Mouse (Mus musculus) midbrain, embryonic 11.5 days (tissue): ENCODE measurements around the gene Slc39a10. TPM values are rescaled to one million over a fixed set of nuclear protein-coding genes. Genes with fewer than 3 reads are reported as not detected.
A peak's percentile ranks its signal among the peaks of the same experiment; 100 is the strongest.
"Not testable (repeated sequence)": the region's sequence is repeated elsewhere in the genome, so short reads cannot be mapped to it uniquely, and the experiment has no call there.

Experiments used
- ATAC-seq: fragments of 200-750 bp; cut with Nextera tagmentation; 2 replicates; pipeline ENCODE4 v1.8.0; 2017; ENCODE audit warnings: moderate TSS enrichment, moderate library complexity; ENCODE audit not compliant: low FRiP score
- DNase-seq: peaks from one replicate; pipeline ENCODE4 v3.0.0; 2015; ENCODE audit warnings: low spot score; ENCODE audit errors: missing footprints
- H3K27ac ChIP-seq: fragments of 300-500 bp; sonication (generic); 2 replicates; pipeline ENCODE4 v1.5.1; 2014; ENCODE audit warnings: low read depth, low read length
- H3K27me3 ChIP-seq: fragments of 300-500 bp; sonication (generic); 2 replicates; pipeline ENCODE4 v1.6.1; 2014; ENCODE audit warnings: mild to moderate bottlenecking, low read length, moderate library complexity, mixed read lengths; ENCODE audit not compliant: control insufficient read depth, insufficient read depth
- H3K36me3 ChIP-seq: fragments of 300-500 bp; sonication (generic); 2 replicates; pipeline ENCODE4 v1.6.1; 2014; ENCODE audit warnings: mild to moderate bottlenecking, low read length, moderate library complexity, mixed read lengths; ENCODE audit not compliant: control insufficient read depth, insufficient read depth
- H3K4me1 ChIP-seq: fragments of 300-500 bp; sonication (generic); 2 replicates; pipeline ENCODE4 v1.6.1; 2014; ENCODE audit warnings: low read length; ENCODE audit not compliant: control insufficient read depth, insufficient read depth
- H3K4me2 ChIP-seq: fragments of 300-500 bp; sonication (generic); 2 replicates; pipeline ENCODE4 v1.6.1; 2014; ENCODE audit warnings: mild to moderate bottlenecking, moderate library complexity
- H3K4me3 ChIP-seq: fragments of 300-500 bp; sonication (generic); 2 replicates; pipeline ENCODE4 v1.5.1; 2014; ENCODE audit warnings: low read depth, low read length
- H3K9ac ChIP-seq: fragments of 300-500 bp; sonication (generic); 2 replicates; pipeline ENCODE4 v1.6.1; 2014; ENCODE audit warnings: low read length
- H3K9me3 ChIP-seq: fragments of 300-500 bp; sonication (generic); 2 replicates; pipeline ENCODE4 v1.6.1; 2016; ENCODE audit warnings: low read length; ENCODE audit not compliant: control insufficient read depth
- WGBS: fragments of 180-500 bp; shearing (Covaris S2); extraction: QIAGEN DNeasy Blood & Tissue Kit; methylation state at CpG from one replicate; pipeline ENCODE4 v1.1.7; 2014; 5-methylcytosine and 5-hydroxymethylcytosine counted together
- polyA plus RNA-seq: library from polyadenylated mRNA; unstranded; fragments of >200 nt; fragmentation: Nextera tagmentation; extraction: Ambion mirVana; gene quantifications from 2 replicates; pipeline ENCODE4 v1.2.1, GENCODE M21; 2014

Slc39a10 gene
- polyA plus RNA-seq, 1 experiment from 2014 or later = 84.7 TPM

DNA sequence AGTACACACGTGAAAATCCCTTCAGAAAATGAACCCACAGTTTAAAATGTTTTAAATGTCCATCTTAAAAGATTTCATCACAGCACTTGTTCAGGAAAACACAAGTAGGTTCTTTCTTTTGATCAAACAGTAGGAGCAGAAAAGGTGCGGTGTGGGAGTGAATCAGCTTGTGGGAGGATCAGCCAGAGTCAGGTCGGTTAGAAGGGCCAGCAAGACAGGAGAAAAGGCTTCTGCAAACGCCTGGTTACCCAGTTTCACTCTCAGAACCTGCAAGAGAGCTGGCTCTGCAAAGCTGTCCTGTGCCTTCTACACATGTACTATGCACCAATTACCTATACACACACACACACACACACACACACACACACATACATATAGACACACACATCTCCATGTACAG lies 49.2 kb downstream of the Slc39a10 start:
- H3K4me2 ChIP-seq = no peak overlapping the region
- peak; percentile 37 for DNase-seq
- WGBS = 78% methylated on average over 4 of the region's 4 CpGs
- H3K9me3 ChIP-seq = no peaks in the 10 kb centered on the region
- no peak for ATAC-seq
- H3K36me3 ChIP-seq = no peaks in the 10 kb centered on the region
- no peak overlapping the region for H3K27ac ChIP-seq
- 0 out of 2 replicates have a peak, but pooled peaks cover 3% of the 10 kb centered on the region for H3K4me1 ChIP-seq
- no peak overlapping the region for H3K9ac ChIP-seq
- no peaks in the 10 kb centered on the region for H3K27me3 ChIP-seq
- H3K4me3 ChIP-seq = no peak overlapping the region

DNA sequence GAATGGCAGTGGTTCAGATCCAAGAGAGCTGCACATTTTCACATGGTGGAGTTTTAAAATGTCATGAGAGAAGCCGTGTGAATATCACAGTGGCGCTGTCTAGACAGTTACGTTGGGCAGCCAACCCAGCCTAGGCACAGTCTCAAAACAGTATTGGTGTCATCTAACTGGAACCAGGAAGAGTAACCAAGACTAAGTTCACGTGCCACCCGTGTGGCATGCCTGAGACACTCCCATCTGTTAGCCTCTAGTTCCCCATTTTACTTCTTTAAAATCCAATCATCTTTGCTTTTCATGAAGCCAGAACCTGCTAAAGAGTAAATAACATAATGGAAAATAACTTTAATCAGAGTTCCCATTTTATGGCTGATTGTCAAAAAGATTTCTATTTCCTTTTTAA lies 60.7 kb downstream of the Slc39a10 start:
- no peak for ATAC-seq
- WGBS = 96% methylated on average over 5 of the region's 5 CpGs
- H3K9ac ChIP-seq = no peak overlapping the region
- no peak overlapping the region for H3K4me2 ChIP-seq
- DNase-seq = no peak
- no peak overlapping the region for H3K4me3 ChIP-seq
- peaks cover 9% of the 10 kb centered on the region for H3K36me3 ChIP-seq
- H3K4me1 ChIP-seq = no peaks in the 10 kb centered on the region
- H3K27ac ChIP-seq = no peak overlapping the region
- no peaks in the 10 kb centered on the region for H3K9me3 ChIP-seq
- no peaks in the 10 kb centered on the region for H3K27me3 ChIP-seq

DNA sequence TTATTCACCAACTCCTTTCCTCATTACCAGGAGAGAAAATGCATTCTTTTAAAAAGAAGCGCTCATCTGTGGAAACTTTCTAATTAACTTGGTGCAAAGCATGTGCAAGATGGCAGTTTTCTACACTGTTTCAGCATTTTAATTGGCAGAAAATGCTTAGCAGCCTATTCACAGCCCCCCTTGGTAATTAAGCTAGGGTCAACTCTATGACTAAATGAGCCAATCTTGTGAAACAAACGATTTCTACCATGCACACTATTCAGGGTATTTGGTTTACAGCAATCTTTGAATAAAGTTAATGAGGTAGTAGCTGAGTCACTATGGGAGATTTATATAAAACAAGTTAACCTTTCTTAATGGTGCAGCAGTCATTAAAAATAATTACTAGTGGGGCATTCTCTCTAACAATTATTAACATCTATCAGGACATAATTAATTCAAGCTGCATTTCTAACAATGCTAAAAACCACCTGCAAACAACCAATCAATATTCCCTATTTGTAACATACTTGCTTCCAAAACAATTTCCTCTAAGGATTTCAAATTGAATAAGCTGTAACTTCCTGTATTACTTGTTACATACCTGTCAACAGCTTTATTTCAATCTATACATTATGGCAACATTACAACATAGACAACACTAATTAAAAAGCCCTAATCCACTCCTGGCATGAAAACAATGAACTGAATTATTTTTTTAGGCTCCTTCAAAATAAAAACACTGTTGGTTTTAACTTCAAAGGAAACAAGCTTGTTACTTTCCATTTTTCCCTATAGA lies 62.4 kb downstream of the Slc39a10 start:
- no peaks in the 10 kb centered on the region for H3K4me1 ChIP-seq
- H3K27me3 ChIP-seq = no peaks in the 10 kb centered on the region
- DNase-seq (no peak), ATAC-seq (no peak)
- H3K4me3 ChIP-seq = no peak overlapping the region
- no peak overlapping the region for H3K9ac ChIP-seq
- no peak overlapping the region for H3K4me2 ChIP-seq
- 70% methylated on average over 2 of the region's 2 CpGs for WGBS
- no peaks in the 10 kb centered on the region for H3K9me3 ChIP-seq
- no peak overlapping the region for H3K27ac ChIP-seq
- H3K36me3 ChIP-seq = peaks cover 5% of the 10 kb centered on the region

- Histone ChIP-seq H3K9ac (no peak overlapping the region), H3K9me3 (no peaks in the 10 kb centered on the region), H3K4me2 (no peak overlapping the region), H3K4me3 (no peak overlapping the region), H3K36me3 (peaks cover 11% of the 10 kb centered on the region), H3K27me3 (no peaks in the 10 kb centered on the region), H3K27ac (no peak overlapping the region), H3K4me1 (no peaks in the 10 kb centered on the region)
- DNase-seq (no peak), ATAC-seq (no peak)
- 88% methylated on average over 4 of the region's 4 CpGs for WGBS
Measured at GRCm38 (mm10) chr1:46822256-46822972, 70.2 kb downstream of the Slc39a10 start.

GRCm38 (mm10) chr1:46817934-46818333 lies 74.7 kb downstream of the Slc39a10 start:
- no peak for ATAC-seq
- no peak overlapping the region for H3K4me2 ChIP-seq
- no peaks in the 10 kb centered on the region for H3K4me1 ChIP-seq
- no peaks in the 10 kb centered on the region for H3K27me3 ChIP-seq
- H3K4me3 ChIP-seq = no peak overlapping the region
- WGBS = 96% methylated on average over 5 of the region's 5 CpGs
- no peak overlapping the region for H3K27ac ChIP-seq
- DNase-seq = peak; percentile 21
- H3K36me3 ChIP-seq = peaks cover 11% of the 10 kb centered on the region
- H3K9ac ChIP-seq = no peak overlapping the region
- H3K9me3 ChIP-seq = no peaks in the 10 kb centered on the region

GRCm38 (mm10) chr1:46808630-46809029 lies 84.0 kb downstream of the Slc39a10 start:
- H3K4me2 ChIP-seq, H3K9ac ChIP-seq, H3K9me3 ChIP-seq, H3K36me3 ChIP-seq, H3K27ac ChIP-seq, ATAC-seq, H3K4me1 ChIP-seq, H3K4me3 ChIP-seq, H3K27me3 ChIP-seq: not testable (repeated sequence)
- peak; percentile 41 for DNase-seq
- 90% methylated on average over 4 of the region's 4 CpGs for WGBS

DNA sequence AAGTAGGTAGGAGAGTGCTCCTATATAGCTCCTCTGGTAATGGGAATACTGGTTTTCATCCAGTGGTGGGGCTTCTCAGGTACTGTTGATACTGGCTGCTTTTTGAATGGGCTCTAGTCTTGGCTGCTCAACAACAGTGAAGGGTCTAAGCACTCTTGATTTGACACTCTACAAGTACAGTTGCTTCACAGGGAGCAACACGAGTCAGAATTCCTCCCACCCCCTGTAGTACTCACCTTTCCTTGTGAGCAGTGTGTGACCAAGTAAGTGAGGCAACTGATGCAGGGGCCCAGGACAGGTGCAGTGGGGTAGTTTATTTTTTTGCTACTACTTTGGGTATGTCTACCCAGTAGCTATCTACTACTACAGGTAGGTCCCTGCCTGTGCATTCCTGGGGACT lies 87.6 kb downstream of the Slc39a10 start:
- WGBS = 76% methylated on average over 1 of the region's 1 CpGs

DNA sequence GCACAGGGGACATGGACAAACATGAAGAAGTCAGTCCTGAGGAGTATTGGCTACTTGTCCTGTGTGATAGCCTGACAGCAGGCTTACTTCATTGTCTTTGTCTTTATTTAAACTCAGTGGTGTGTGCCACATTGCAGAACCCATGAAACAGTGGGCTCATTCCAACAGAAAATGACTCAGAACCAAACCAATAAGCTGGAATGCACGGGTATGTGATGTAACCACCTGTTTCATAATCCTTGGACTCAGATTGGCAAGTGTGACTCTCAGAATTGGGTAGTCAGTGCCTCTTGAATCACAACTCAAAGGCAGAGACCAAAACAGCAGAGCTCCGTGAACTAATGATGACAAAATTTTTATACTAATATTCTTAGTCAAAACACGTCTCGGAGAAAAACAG lies 110.4 kb downstream of the Slc39a10 start:
- H3K4me3 ChIP-seq, H3K27me3 ChIP-seq, DNase-seq, H3K9ac ChIP-seq, ATAC-seq, H3K27ac ChIP-seq, H3K4me2 ChIP-seq, H3K9me3 ChIP-seq, H3K4me1 ChIP-seq, H3K36me3 ChIP-seq: not testable (repeated sequence)
- 88% methylated on average over 4 of the region's 4 CpGs for WGBS

More for the DNA sequence above, 87.6 kb downstream of the Slc39a10 start:
- Histone ChIP-seq H3K9ac (no peak overlapping the region), H3K4me3 (no peak overlapping the region), H3K27me3 (no peaks in the 10 kb centered on the region), H3K4me1 (no peaks in the 10 kb centered on the region), H3K36me3 (no peaks in the 10 kb centered on the region), H3K9me3 (no peaks in the 10 kb centered on the region), H3K27ac (no peak overlapping the region), H3K4me2 (no peak overlapping the region)
- peak; percentile 35; the same call in 1 of the 2 replicates for ATAC-seq
- no peak for DNase-seq

DNA sequence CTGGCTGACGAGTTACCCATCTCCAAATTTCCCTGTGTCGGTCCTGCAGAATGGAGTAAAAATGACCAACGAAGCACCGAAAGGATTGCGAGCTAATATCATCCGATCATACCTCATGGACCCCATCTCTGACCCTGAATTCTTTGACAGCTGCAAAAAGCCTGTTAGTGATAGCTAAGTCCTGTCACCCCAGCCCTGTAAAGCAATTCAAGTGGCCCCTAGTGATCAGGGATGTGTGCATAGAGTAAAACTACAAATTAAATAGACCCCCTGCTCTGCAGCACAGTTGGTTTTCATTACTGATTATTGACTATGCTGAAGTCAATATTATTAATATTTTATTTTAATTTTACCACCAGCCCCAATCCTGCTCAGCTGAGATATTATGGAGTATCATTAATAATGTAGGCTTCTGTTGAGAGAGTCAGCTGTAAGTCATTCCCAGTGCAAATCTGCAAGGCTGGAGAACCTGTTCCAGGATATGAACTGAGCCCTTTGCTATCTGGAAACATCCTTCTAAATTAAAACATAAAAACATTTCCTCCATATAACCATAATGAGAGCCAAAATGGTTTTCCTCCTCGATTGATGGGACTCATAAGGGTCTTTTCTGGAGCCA lies 122.5 kb downstream of the Slc39a10 start:
- DNase-seq, H3K4me2 ChIP-seq, H3K9ac ChIP-seq, H3K36me3 ChIP-seq, H3K9me3 ChIP-seq, H3K27ac ChIP-seq, H3K27me3 ChIP-seq, ATAC-seq, H3K4me3 ChIP-seq, H3K4me1 ChIP-seq: not testable (repeated sequence)
- 93% methylated on average over 7 of the region's 7 CpGs for WGBS
